Mouse (Mus musculus): ENCODE measurements around the gene Smg9.

GRCm38 (mm10) chr7:24410831-24411230 is 11.4 kb downstream of the Smg9 start:
- no peak for TF ChIP-seq POLR2A (IDR thresholded peaks at IDR 0.05; ENCODE audit: extremely low read depth, insufficient read depth, low read length)
- no peak for TF ChIP-seq CTCF (IDR thresholded peaks at IDR 0.05; ENCODE audit: extremely low read depth, insufficient read depth, low read length)

All from cortical plate, adult 2 months (tissue).